Mouse (Mus musculus) limb, embryonic 14.5 days (tissue): ENCODE data around the gene Zbtb20. TPM values are rescaled to one million over a fixed set of nuclear protein-coding genes. Genes with fewer than 3 reads are reported as not detected.

Source experiments
- ATAC-seq: fragments of 200-750 bp; cut with Nextera tagmentation; 2 replicates; pipeline ENCODE4 v1.8.0; 2017; ENCODE audit warnings: low read depth, moderate number of reproducible peaks, moderate TSS enrichment; ENCODE audit not compliant: low FRiP score
- DNase-seq: peaks from one replicate; pipeline ENCODE4 v3.0.0-alpha.2; 2015; ENCODE audit warnings: low spot score
- H3K27ac ChIP-seq: fragments of 300-500 bp; sonication (generic); replicated peaks from 2 replicates; pipeline ENCODE4 v1.5.1; 2014; ENCODE audit warnings: low read depth, mild to moderate bottlenecking, low read length, moderate library complexity, mixed read lengths
- H3K27me3 ChIP-seq: fragments of 300-500 bp; sonication (generic); 2 replicates; pipeline ENCODE4 v1.6.1; 2014; ENCODE audit warnings: low read length, mixed read lengths; ENCODE audit not compliant: control insufficient read depth, insufficient read depth
- H3K36me3 ChIP-seq: fragments of 300-500 bp; sonication (generic); 2 replicates; pipeline ENCODE4 v1.6.1; 2014; ENCODE audit warnings: mild to moderate bottlenecking, low read length, moderate library complexity, mixed read lengths; ENCODE audit not compliant: control insufficient read depth, insufficient read depth
- H3K4me1 ChIP-seq: fragments of 300-500 bp; sonication (generic); 2 replicates; pipeline ENCODE4 v1.6.1; 2014; ENCODE audit warnings: antibody characterized with exemption, low read length, mixed read lengths; ENCODE audit not compliant: control insufficient read depth, insufficient read depth
- H3K4me2 ChIP-seq: fragments of 300-500 bp; sonication (generic); replicated peaks from 2 replicates; pipeline ENCODE4 v1.6.1; 2014; ENCODE audit warnings: low read depth, mild to moderate bottlenecking, low read length, moderate library complexity; ENCODE audit not compliant: severe bottlenecking
- H3K4me3 ChIP-seq: fragments of 300-500 bp; sonication (generic); replicated peaks from 2 replicates; pipeline ENCODE4 v1.5.1; 2014; ENCODE audit warnings: low read length
- H3K9ac ChIP-seq: fragments of 300-500 bp; sonication (generic); 2 replicates; pipeline ENCODE4 v1.6.1; 2014; ENCODE audit warnings: mild to moderate bottlenecking, low read depth, low read length, moderate library complexity; ENCODE audit not compliant: severe bottlenecking
- H3K9me3 ChIP-seq: fragments of 300-500 bp; sonication (generic); 2 replicates; pipeline ENCODE4 v1.6.1; 2016; ENCODE audit warnings: low read length; ENCODE audit not compliant: control insufficient read depth
- POLR2A ChIP-seq: fragments of 200-500 bp; IDR thresholded peaks from 2 replicates; pipeline ENCODE4 v1.8.0; 2012; ENCODE audit warnings: inconsistent platforms, mild to moderate bottlenecking, moderate library complexity, borderline replicate concordance; ENCODE audit not compliant: insufficient read depth, insufficient read length; ENCODE audit errors: extremely low read depth
- WGBS: fragments of 180-500 bp; shearing (Covaris S2); extraction: QIAGEN DNeasy Blood & Tissue Kit; methylation state at CpG from one replicate; pipeline ENCODE4 v1.1.7; 2014; 5-methylcytosine and 5-hydroxymethylcytosine counted together
- polyA plus RNA-seq, 2 experiments: library from polyadenylated mRNA; depleted of rRNA in 1 of 2; stranded (reverse) in 1 of 2; unstranded in 1 of 2; fragments of >200 nt; fragmentation: Nextera tagmentation in 1 of 2; extraction: Ambion mirVana in 1 of 2; gene quantifications; 2 replicates each; pipeline versions ENCODE4 v1.2.1 to v1.2.3; 2012 to 2014

Gene Zbtb20
- polyA plus RNA-seq, 2 experiments = 2.5 to 17.6 TPM

DNA sequence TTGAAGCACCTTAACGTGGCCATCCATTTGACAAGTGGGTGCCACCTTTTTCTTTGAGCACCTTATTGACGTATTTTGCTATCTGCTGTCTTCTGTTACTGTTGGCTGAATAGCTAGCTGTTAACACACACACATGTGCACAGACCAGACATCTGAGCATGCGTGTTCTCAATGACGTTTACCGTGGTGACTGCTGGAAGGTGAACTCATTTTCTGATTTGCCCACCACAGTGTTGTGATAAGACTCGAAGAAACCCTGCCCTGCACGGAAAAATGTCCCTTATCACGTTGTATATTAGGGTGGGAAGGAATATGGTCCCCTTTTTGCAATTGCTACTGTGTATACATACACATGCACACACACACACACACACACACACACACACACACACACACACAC, 765.5 kb downstream of the Zbtb20 start:
- DNase-seq (no peak), ATAC-seq (no peak)
- Histone ChIP-seq H3K9ac (no peak overlapping the region), H3K4me1 (peaks cover 3% of the 10 kb centered on the region; the same call in 1 of the 2 replicates), H3K36me3 (no peaks in the 10 kb centered on the region), H3K4me2 (no peak overlapping the region), H3K27ac (no peak overlapping the region), H3K9me3 (no peaks in the 10 kb centered on the region), H3K27me3 (no peaks in the 10 kb centered on the region), H3K4me3 (no peak overlapping the region)
- TF ChIP-seq POLR2A = no peak
- 80% methylated on average over 8 of the region's 8 CpGs for WGBS

DNA sequence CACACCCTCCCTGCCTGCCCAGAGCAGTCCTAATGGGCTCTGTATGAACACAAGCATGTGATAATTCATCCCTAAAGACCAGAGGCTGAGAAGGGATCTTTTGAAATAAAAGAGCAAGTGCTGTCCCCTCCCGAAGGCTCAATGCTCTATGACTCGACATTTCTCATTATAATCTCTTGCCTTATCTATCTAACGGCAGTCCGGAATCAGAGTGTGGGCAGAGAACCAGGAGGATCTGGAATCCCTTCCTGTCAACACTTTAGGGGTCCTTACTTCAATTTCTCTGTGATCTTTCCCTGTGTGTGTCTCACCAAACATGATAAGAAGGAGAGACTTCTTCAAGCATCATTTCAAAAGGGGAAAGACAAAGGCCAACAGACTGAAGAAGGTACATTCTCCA, 770.2 kb downstream of the Zbtb20 start:
- H3K27me3 ChIP-seq = no peaks in the 10 kb centered on the region
- H3K4me2 ChIP-seq = no peak overlapping the region
- DNase-seq (no peak), ATAC-seq (no peak)
- H3K9ac ChIP-seq = no peak overlapping the region
- no peak overlapping the region for H3K4me3 ChIP-seq
- H3K4me1 ChIP-seq = no peaks in the 10 kb centered on the region
- WGBS = 82% methylated on average over 4 of the region's 4 CpGs
- no peak overlapping the region for H3K27ac ChIP-seq
- no peaks in the 10 kb centered on the region for H3K9me3 ChIP-seq
- TF ChIP-seq POLR2A = no peak
- no peaks in the 10 kb centered on the region for H3K36me3 ChIP-seq

DNA sequence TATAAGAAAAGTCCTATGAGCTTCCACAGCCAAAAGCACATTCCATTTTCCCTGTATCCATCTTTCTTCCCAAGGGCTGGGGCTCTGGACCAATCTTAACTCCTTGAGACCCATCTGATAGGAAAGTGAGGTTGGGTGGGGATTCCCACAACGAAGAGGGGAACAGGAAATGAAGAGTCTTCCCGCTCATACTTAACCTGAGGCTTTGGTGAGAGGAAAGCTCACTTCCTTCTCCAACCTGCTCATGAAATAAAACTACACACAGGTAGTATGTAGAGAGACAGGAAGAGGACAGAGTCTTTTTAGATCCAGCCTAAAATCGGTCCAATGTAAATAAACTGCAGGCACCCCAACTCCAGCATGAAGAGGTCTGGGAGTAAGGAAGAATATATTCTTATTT, 771.3 kb downstream of the Zbtb20 start:
- no peak overlapping the region for H3K4me3 ChIP-seq
- H3K27me3 ChIP-seq = no peaks in the 10 kb centered on the region
- no peaks in the 10 kb centered on the region for H3K4me1 ChIP-seq
- DNase-seq (no peak), ATAC-seq (no peak)
- no peak overlapping the region for H3K9ac ChIP-seq
- H3K27ac ChIP-seq = no peak overlapping the region
- H3K4me2 ChIP-seq = no peak overlapping the region
- no peaks in the 10 kb centered on the region for H3K36me3 ChIP-seq
- no peak for TF ChIP-seq POLR2A
- WGBS = 89% methylated on average over 3 of the region's 3 CpGs
- no peaks in the 10 kb centered on the region for H3K9me3 ChIP-seq

DNA sequence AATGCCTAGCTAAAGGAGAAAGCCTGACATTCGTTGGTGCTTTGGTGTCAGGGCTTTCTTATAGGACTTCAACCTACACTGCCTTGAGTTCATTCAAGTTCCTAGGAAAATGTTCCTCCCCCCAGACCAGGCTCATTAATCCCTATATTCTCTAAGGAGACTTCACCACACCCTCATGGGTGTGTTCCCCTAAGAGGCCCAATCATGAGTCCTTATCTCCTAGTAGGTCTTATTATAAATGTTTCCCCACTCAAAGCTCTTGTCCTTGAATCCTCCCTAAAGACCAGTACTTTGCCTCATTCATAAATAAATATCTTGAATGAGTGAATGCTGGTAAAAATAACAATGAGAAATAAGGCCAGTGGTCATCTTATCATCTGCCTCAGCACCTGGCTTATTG, 772.0 kb downstream of the Zbtb20 start:
- DNase-seq (no peak), ATAC-seq (no peak)
- no peak for TF ChIP-seq POLR2A
- no peak overlapping the region for H3K4me2 ChIP-seq
- WGBS = 80% methylated on average over 1 of the region's 1 CpGs
- no peaks in the 10 kb centered on the region for H3K9me3 ChIP-seq
- H3K4me1 ChIP-seq = no peaks in the 10 kb centered on the region
- H3K27ac ChIP-seq = no peak overlapping the region
- H3K9ac ChIP-seq = no peak overlapping the region
- no peak overlapping the region for H3K4me3 ChIP-seq
- no peaks in the 10 kb centered on the region for H3K27me3 ChIP-seq
- H3K36me3 ChIP-seq = no peaks in the 10 kb centered on the region

DNA sequence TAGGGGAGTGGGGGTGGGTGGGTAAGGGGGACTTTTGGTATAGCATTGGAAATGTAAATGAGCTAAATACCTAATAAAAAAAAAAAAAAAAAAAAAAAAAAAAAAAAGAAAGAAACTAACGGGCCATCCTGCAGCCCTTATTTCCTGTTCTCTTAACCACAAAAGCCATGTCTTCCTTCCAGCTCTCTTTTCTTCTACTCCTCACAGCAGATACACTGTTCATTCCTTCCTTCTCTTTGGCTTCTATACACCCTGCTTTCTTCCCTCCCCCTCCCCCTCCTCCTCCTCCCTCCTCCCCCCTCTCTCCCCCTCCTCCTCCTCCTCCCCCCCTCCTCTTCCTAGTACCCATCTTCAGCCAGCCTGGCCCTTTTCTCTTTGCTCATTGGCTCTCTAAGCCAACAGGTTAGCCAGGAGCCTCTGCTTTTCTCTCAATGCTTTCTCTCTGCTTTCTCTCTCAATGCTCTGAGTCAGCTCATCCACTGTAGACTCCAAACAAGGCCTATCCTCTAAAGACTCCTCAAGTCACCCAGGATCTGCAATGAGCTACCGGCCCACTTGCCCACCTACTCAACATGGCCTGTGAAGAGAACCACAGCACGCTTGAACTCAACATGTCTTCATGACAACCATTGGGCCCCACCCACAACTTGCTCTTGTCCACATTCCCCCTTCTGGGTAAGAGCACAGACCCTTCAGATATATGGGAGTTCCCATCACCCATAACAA, 774.8 kb downstream of the Zbtb20 start:
- no peak for DNase-seq
- WGBS = 89% methylated on average over 3 of the region's 3 CpGs
- H3K27me3 ChIP-seq = no peaks in the 10 kb centered on the region
- no peak overlapping the region for H3K4me3 ChIP-seq
- no peak for ATAC-seq
- no peak overlapping the region for H3K27ac ChIP-seq
- no peaks in the 10 kb centered on the region for H3K36me3 ChIP-seq
- H3K9ac ChIP-seq = no peak overlapping the region
- no peak for TF ChIP-seq POLR2A
- no peaks in the 10 kb centered on the region for H3K4me1 ChIP-seq
- H3K9me3 ChIP-seq = no peaks in the 10 kb centered on the region
- H3K4me2 ChIP-seq = no peak overlapping the region
